ENCODE assay signal across 11 mouse cellular contexts in the genomic region with DNA sequence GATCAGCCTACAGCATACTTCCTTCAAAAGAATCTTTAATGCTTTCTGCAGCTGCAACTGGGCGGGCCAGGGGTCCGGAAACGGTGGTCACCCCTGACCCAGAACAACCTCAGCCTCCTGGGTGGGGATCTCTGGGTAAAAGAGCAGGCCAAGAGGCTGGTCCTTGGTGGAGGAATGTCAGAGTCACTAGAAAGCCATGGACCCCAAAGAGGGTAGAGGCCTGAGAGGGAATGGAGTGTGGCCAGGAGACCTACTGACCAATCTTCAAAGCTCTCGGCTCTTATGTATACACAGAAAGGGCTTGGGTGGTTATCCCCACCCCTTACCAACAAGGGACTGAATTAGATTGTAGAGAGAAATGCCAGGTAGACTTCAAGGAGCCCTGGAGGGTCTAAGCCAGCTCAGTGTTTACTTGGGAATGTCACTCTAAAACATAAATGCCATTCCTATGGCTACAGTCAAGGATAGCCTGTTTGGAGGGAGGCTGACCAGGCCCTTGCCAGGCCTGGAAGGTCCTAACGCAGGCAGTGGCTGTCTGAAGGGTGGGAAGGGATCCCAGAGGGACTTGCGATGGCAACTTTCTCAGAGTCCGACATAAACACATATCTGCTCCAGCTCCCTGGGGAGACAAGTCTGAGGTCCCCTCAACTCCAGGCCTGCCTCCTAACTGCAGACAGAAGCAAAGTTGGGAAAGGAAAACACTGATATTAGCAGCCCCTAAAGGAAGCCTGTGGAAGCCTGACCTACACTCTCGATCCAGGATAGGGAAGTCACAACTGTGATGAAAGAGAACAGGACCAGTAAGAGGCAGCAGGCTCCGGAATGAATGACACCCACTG.
DNase-seq lines count a peak whose midpoint lies in the region; ATAC-seq and TF ChIP-seq lines count a peak whose summit lies in the region.
"Had no signal": no experiment of that assay in that cellular context is flagged by ENCODE, and none has a peak within 500 bp of the region (broad histone marks: within the 10 kb centered on the region; RNA-seq: fewer than 3 reads in every experiment).

No protein-coding gene starts in this region.

- no peak for ATAC-seq in forebrain, embryonic 13.5 days
- ATAC-seq in lung, embryonic 14.5 days (ENCODE audit: insufficient read depth), result no peak

- no peak overlapping the region for H3K9ac ChIP-seq in forebrain, embryonic 13.5 days
- H3K9ac ChIP-seq in lung, embryonic 14.5 days, result no peak overlapping the region
- H3K9ac ChIP-seq: liver, embryonic 14.5 days had no signal

- TF ChIP-seq CTCF in lung, embryonic 14.5 days (IDR thresholded peaks at IDR 0.05; ENCODE audit: low read depth), result no peak

- DNase-seq in forebrain, embryonic 10.5 days (ENCODE audit: extremely low spot score, low spot score), result no peak
- peak; percentile 76 to 90 for DNase-seq in heart, adult 18-20 months
- DNase-seq in kidney, adult 18-20 months, result peak; percentile 54
- no peak for DNase-seq in lung, embryonic 14.5 days
- no peak for DNase-seq in B cell, adult 2 months
- no peak for DNase-seq in layer of hippocampus, adult 18-20 months (ENCODE audit: low spot score in 2 of 2)
- DNase-seq in gastrocnemius, adult 8-10 months (ENCODE audit: low spot score in 2 of 2), result no peak
- DNase-seq: cerebellum, adult 9-11 months; thymus, postnatal 25 days had no signal

- H3K36me3 ChIP-seq in forebrain, embryonic 10.5 days (replicated peaks), result no peaks in the 10 kb centered on the region
- H3K36me3 ChIP-seq in forebrain, embryonic 13.5 days (ENCODE audit: poor library complexity, severe bottlenecking), result no peaks in the 10 kb centered on the region
- H3K36me3 ChIP-seq in lung, embryonic 14.5 days (ENCODE audit: insufficient read depth), result no peaks in the 10 kb centered on the region

- H3K4me2 ChIP-seq in forebrain, embryonic 13.5 days, result no peak overlapping the region
- peak overlapping the region; percentile 25; the same call in 1 of the 2 replicates for H3K4me2 ChIP-seq in lung, embryonic 14.5 days

- H3K9me3 ChIP-seq in forebrain, embryonic 10.5 days, result no peaks in the 10 kb centered on the region
- no peaks in the 10 kb centered on the region for H3K9me3 ChIP-seq in forebrain, embryonic 13.5 days (replicated peaks)
- no peaks in the 10 kb centered on the region for H3K9me3 ChIP-seq in lung, embryonic 14.5 days (ENCODE audit: low read depth, low read length)

- H3K4me1 ChIP-seq in forebrain, embryonic 10.5 days, result peaks cover 81% of the 10 kb centered on the region
- H3K4me1 ChIP-seq in forebrain, embryonic 13.5 days, result peaks cover 33% of the 10 kb centered on the region
- peaks cover 61% of the 10 kb centered on the region for H3K4me1 ChIP-seq in lung, embryonic 14.5 days (ENCODE audit: insufficient read depth)

- H3K4me3 ChIP-seq in forebrain, embryonic 10.5 days, result no peak overlapping the region
- no peak overlapping the region for H3K4me3 ChIP-seq in forebrain, embryonic 13.5 days
- no peak overlapping the region for H3K4me3 ChIP-seq in lung, embryonic 14.5 days (ENCODE audit: low read depth, low read length)

- peak overlapping the region; percentile 78 for H3K27ac ChIP-seq in forebrain, embryonic 10.5 days
- H3K27ac ChIP-seq in forebrain, embryonic 13.5 days, result no peak overlapping the region
- H3K27ac ChIP-seq in lung, embryonic 14.5 days (ENCODE audit: low read depth), result peak overlapping the region; percentile 90
- H3K27ac ChIP-seq: liver, embryonic 14.5 days had no signal

- 86% methylated on average over 9 of the region's 9 CpGs for whole genome bisulfite sequencing in forebrain, embryonic 10.5 days
- WGBS in forebrain, embryonic 13.5 days, result 81% methylated on average over 9 of the region's 9 CpGs
- 57% methylated on average over 9 of the region's 9 CpGs for WGBS in lung, embryonic 14.5 days

- peaks cover 28% of the 10 kb centered on the region for H3K27me3 ChIP-seq in forebrain, embryonic 10.5 days (ENCODE audit: poor library complexity, severe bottlenecking)
- peaks cover 15% of the 10 kb centered on the region for H3K27me3 ChIP-seq in forebrain, embryonic 13.5 days
- no peaks in the 10 kb centered on the region for H3K27me3 ChIP-seq in lung, embryonic 14.5 days (ENCODE audit: insufficient read depth, low read length)

Comparison
In these comparisons a context has a peak if more than half of its experiments do, and no peak if none do; other contexts are left out.
1. DNase-seq: peak in heart, adult 18-20 months (2 of 2) and kidney, adult 18-20 months (single experiment); none in forebrain, embryonic 10.5 days (single experiment), lung, embryonic 14.5 days (single experiment), B cell, adult 2 months (0 of 2), layer of hippocampus, adult 18-20 months (0 of 2) and gastrocnemius, adult 8-10 months (0 of 2).